Mouse (Mus musculus) lung, embryonic 14.5 days (tissue): ENCODE results near the gene Narfl. TPM values are rescaled to one million over a fixed set of nuclear protein-coding genes. Genes with fewer than 3 reads are reported as not detected.

Experiments
- ATAC-seq: fragments of 200-750 bp; cut with Nextera tagmentation; 2 replicates; pipeline ENCODE4 v1.8.0; 2017; ENCODE audit warnings: mild to moderate bottlenecking, moderate TSS enrichment, moderate library complexity; ENCODE audit not compliant: insufficient read depth
- DNase-seq: peaks from one replicate; pipeline ENCODE4 v3.0.0-alpha.2; 2015
- H3K27ac ChIP-seq: fragments of 300-500 bp; sonication (generic); 2 replicates; pipeline ENCODE4 v1.5.1; 2014; ENCODE audit warnings: low read depth, mild to moderate bottlenecking, moderate library complexity
- H3K27me3 ChIP-seq: fragments of 300-500 bp; sonication (generic); 2 replicates; pipeline ENCODE4 v1.6.1; 2014; ENCODE audit warnings: low read length, control low read depth; ENCODE audit not compliant: insufficient read depth
- H3K36me3 ChIP-seq: fragments of 300-500 bp; sonication (generic); 2 replicates; pipeline ENCODE4 v1.6.1; 2014; ENCODE audit warnings: control low read depth; ENCODE audit not compliant: insufficient read depth
- H3K4me1 ChIP-seq: fragments of 300-500 bp; sonication (generic); 2 replicates; pipeline ENCODE4 v1.6.1; 2014; ENCODE audit warnings: antibody characterized with exemption, control low read depth; ENCODE audit not compliant: insufficient read depth
- H3K4me2 ChIP-seq: fragments of 300-500 bp; sonication (generic); 2 replicates; pipeline ENCODE4 v1.6.1; 2014; ENCODE audit warnings: mild to moderate bottlenecking
- H3K4me3 ChIP-seq: fragments of 300-500 bp; sonication (generic); 2 replicates; pipeline ENCODE4 v1.5.1; 2014; ENCODE audit warnings: low read depth, low read length
- H3K9ac ChIP-seq: fragments of 300-500 bp; sonication (generic); 2 replicates; pipeline ENCODE4 v1.6.1; 2014
- H3K9me3 ChIP-seq: fragments of 300-500 bp; sonication (generic); 2 replicates; pipeline ENCODE4 v1.6.1; 2016; ENCODE audit warnings: low read depth, low read length, control low read depth
- CTCF ChIP-seq: IDR thresholded peaks from 2 replicates; pipeline ENCODE4 v1.5.1; 2016; ENCODE audit warnings: antibody characterized with exemption, low read depth
- WGBS: fragments of 180-500 bp; shearing (Covaris S2); extraction: QIAGEN DNeasy Blood & Tissue Kit; methylation state at CpG from one replicate; pipeline ENCODE4 v1.1.7; 2014; 5-methylcytosine and 5-hydroxymethylcytosine counted together
- polyA plus RNA-seq: library from polyadenylated mRNA; unstranded; fragments of >200 nt; fragmentation: Nextera tagmentation; extraction: Ambion mirVana; gene quantifications from 2 replicates; pipeline ENCODE4 v1.2.1, GENCODE M21; 2014

Gene Narfl
- polyA plus RNA-seq, 1 experiment from 2014 or later: 25.6 TPM

DNA sequence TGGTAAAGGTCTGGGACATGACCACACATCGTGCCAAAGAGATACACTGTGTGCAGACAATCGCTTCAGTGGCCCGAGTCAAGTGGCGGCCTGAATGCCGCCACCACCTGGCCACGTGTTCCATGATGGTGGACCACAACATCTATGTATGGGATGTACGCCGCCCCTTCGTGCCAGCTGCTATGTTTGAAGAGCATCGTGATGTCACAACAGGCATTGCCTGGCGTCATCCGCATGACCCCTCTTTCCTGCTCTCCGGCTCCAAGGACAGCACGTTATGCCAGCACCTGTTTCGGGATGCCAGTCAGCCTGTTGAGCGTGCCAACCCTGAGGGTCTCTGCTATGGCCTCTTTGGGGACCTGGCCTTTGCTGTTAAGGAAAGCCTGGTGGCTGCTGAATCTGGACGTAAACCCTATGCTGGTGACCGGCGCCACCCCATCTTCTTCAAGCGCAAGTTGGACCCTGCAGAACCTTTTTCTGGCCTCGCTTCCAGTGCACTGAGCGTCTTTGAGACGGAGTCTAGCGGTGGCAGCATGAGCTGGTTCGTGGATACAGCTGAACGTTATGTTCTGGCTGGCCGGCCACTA lies 52.5 kb downstream of the Narfl start:
- Histone ChIP-seq H3K27ac (no peak overlapping the region), H3K4me1 (peaks cover 25% of the 10 kb centered on the region), H3K9me3 (no peaks in the 10 kb centered on the region), H3K4me3 (no peak overlapping the region), H3K27me3 (no peaks in the 10 kb centered on the region), H3K4me2 (no peak overlapping the region), H3K9ac (no peak overlapping the region), H3K36me3 (peaks cover 47% of the 10 kb centered on the region)
- WGBS: 92% methylated on average over 27 of the region's 27 CpGs
- DNase-seq (no peak), ATAC-seq (no peak)
- TF ChIP-seq CTCF: no peak

DNA sequence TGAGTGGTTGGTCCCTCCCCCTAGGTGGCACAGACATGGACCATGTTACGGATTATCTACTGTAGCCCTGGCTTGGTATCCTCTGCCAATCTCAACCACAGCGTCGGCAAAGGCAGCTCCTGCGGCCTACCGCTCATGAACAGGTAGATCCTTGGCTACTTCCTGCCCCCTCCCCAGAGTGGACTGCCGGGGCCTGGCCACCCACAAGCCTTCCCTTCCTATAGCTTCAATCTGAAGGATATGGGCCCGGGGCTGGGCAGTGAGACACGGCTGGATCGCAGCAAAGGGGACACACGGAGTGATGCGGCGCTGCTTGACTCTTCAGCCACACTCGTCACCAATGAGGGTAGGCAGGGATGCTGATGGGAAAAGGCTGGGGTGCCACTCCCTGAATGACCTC lies 53.4 kb downstream of the Narfl start:
- no peak for DNase-seq
- 91% methylated on average over 13 of the region's 13 CpGs for WGBS
- Histone ChIP-seq H3K9ac (no peak overlapping the region; the same call in 1 of the 2 replicates), H3K36me3 (peaks cover 56% of the 10 kb centered on the region), H3K27ac (no peak overlapping the region), H3K9me3 (no peaks in the 10 kb centered on the region), H3K4me1 (peaks cover 33% of the 10 kb centered on the region), H3K27me3 (no peaks in the 10 kb centered on the region), H3K4me2 (no peak overlapping the region), H3K4me3 (no peak overlapping the region)
- TF ChIP-seq CTCF: no peak
- no peak for ATAC-seq

DNA sequence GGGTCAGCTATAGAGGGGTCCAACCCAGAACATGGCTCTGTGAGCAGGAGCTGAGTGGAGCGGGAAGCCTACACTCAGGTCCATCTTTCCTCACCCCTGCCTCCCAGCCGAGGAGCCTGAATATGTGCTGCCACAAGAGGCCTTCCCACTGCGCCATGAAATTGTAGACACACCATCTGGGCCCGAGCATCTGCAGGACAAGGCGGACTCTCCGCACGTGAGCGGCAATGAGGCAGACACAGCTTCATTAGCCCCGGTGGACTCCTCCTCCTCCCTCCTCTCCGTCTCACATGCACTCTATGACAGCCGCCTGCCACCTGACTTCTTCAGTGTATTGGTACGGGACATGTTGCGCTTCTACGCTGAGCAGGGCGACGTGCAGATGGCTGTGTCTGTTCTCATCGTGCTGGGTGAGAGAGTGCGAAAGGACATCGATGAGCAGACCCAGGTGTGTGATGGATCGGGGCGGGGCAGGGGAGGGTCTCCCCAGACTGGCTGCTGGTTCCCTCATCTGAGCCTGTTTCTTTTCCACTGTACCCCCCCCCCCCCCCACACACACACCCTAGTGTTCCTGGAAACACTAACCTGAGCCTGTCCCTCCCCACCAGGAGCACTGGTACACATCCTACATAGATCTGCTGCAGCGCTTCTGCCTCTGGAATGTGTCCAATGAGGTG lies 54.1 kb downstream of the Narfl start:
- Histone ChIP-seq H3K9ac (no peak overlapping the region), H3K4me2 (no peak overlapping the region), H3K27ac (no peak overlapping the region), H3K4me3 (no peak overlapping the region), H3K4me1 (peaks cover 33% of the 10 kb centered on the region), H3K9me3 (no peaks in the 10 kb centered on the region), H3K36me3 (peaks cover 57% of the 10 kb centered on the region), H3K27me3 (no peaks in the 10 kb centered on the region)
- ATAC-seq (no peak), DNase-seq (no peak)
- TF ChIP-seq CTCF: no peak
- WGBS: 89% methylated on average over 22 of the region's 22 CpGs

DNA sequence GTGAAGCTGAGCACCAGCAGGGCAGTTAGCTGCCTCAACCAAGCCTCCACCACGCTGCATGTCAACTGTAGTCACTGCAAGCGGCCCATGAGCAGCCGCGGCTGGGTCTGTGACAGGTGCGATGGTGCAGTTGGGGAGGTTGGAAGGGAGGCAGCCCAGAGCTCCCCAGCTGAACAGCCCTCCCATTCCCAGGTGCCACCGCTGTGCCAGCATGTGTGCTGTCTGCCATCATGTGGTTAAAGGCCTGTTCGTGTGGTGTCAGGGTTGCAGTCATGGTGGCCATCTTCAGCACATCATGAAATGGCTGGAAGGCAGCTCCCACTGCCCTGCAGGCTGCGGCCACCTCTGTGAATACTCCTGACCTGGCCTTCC lies 54.6 kb downstream of the Narfl start:
- peaks cover 57% of the 10 kb centered on the region for H3K36me3 ChIP-seq
- DNase-seq (no peak), ATAC-seq (no peak)
- no peak for TF ChIP-seq CTCF
- peak overlapping the region; percentile 82 for H3K4me3 ChIP-seq
- H3K27me3 ChIP-seq: no peaks in the 10 kb centered on the region
- H3K27ac ChIP-seq: peak overlapping the region; percentile 91; the same call in 1 of the 2 replicates
- peak overlapping the region; percentile 98 for H3K4me2 ChIP-seq
- peak overlapping the region; percentile 67; the same call in 1 of the 2 replicates for H3K9ac ChIP-seq
- H3K9me3 ChIP-seq: no peaks in the 10 kb centered on the region
- WGBS: 82% methylated on average over 8 of the region's 8 CpGs
- H3K4me1 ChIP-seq: peaks cover 33% of the 10 kb centered on the region

DNA sequence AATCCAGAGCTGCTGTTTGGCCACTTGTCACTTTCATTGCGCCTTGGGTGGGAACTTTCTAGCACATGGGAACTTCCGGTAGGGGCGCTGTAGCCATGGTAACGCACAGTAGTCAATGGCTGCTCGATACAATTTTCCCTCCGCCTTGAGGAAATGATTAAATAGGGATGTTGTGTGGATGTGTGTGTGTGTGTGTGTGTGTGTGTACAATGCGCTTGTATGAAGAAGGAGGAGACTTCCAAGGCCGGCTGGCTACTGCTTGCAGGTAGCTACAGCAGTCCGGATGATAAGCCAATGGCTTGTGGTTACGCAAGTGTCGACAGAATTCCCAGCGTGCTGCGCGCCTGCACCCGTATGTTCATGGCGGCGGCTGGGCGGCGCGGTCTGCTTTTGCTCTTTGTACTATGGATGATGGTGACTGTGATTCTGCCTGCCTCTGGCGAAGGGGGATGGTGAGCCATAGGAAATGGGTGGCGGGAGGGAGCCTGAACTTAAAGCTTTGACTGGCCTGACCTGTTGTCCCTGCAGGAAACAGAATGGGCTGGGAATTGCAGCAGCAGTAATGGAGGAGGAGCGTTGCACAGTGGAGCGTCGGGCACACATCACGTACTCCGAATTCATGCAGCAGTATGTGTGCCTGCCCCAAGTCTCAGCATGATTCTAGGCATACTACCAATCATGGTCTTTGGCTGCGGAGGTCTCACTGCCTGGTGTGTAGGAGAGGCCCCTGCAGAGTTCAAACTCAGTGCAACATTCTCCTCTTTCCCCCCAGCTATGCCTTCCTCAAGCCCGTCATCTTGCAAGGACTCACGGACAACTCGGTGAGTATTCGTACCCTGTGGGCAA lies 55.4 kb downstream of the Narfl start, which contains the start of gene Jmjd8:
TSS of gene Jmjd8 (plus strand) at position 156 of the 846 bp plus-strand sequence.
- peak; percentile 26; the same call in 1 of the 2 replicates for ATAC-seq
- no peaks in the 10 kb centered on the region for H3K27me3 ChIP-seq
- WGBS: 5% methylated on average over 32 of the region's 32 CpGs
- peak within 1 kb of the TSS; percentile 67 for H3K9ac ChIP-seq
- peak within 1 kb of the TSS; percentile 82 for H3K4me3 ChIP-seq
- peaks cover 57% of the 10 kb centered on the region for H3K36me3 ChIP-seq
- H3K4me1 ChIP-seq: peaks cover 33% of the 10 kb centered on the region
- peak; percentile 62 for TF ChIP-seq CTCF
- DNase-seq: peak; percentile 91
- H3K9me3 ChIP-seq: no peaks in the 10 kb centered on the region
- peak within 1 kb of the TSS; percentile 98 for H3K4me2 ChIP-seq
- peak within 1 kb of the TSS; percentile 91 for H3K27ac ChIP-seq

DNA sequence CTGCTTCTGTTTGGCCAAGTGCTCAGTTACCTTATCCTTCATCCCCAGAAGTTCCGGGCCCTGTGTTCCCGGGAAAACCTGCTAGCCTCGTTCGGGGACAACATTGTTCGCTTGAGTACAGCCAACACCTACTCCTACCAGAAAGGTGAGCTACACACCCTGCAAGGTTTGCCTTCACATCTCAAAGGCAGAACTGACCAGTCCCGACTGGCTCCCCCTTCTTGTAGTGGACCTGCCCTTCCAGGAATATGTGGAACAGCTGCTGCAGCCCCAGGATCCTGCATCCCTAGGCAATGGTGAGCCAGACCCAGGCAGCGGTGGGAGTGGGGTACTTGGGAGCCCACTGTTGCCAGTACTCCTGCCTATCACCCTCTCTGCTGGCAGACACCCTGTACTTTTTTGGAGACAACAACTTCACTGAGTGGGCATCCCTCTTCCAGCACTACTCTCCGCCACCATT lies 56.0 kb downstream of the Narfl start:
- DNase-seq (no peak), ATAC-seq (no peak)
- Histone ChIP-seq H3K4me1 (peaks cover 35% of the 10 kb centered on the region), H3K36me3 (peaks cover 59% of the 10 kb centered on the region), H3K4me3 (peak overlapping the region; percentile 82), H3K9me3 (no peaks in the 10 kb centered on the region), H3K27me3 (no peaks in the 10 kb centered on the region), H3K9ac (peak overlapping the region; percentile 67), H3K4me2 (peak overlapping the region; percentile 98), H3K27ac (peak overlapping the region; percentile 91)
- TF ChIP-seq CTCF: no peak
- WGBS: 27% methylated on average over 8 of the region's 8 CpGs
